Mouse (Mus musculus): ENCODE data around the gene Cmya5.

- TF ChIP-seq CTCF (IDR thresholded peaks at IDR 0.05; ENCODE audit: low read depth, low read length) (no peak), POLR2A (IDR thresholded peaks at IDR 0.05; ENCODE audit: insufficient read depth, low read length) (no peak)
These were observed 17.9 kb upstream of the Cmya5 start for GRCm38 (mm10) chr13:93162456-93162855.

Measured in ES-Bruce4 (cell line).